Mouse (Mus musculus) Patski (cell line): Measurements from ENCODE around the gene Kalrn. TPM values are rescaled to one million over a fixed set of nuclear protein-coding genes. Genes with fewer than 3 reads are reported as not detected.

Experiments
- ATAC-seq: fragments of 100-300 bp; one replicate; pipeline ENCODE4 v1.8.0; 2021
- CTCF ChIA-PET: fragments of 350-600 bp; sonication (Branson Sonifier 250); formaldehyde crosslinking; loops from one replicate; lab custom pipeline; 2022; ENCODE audit warnings: inconsistent platforms; lab: Charles Lee
- POLR2A ChIA-PET: fragments of 350-600 bp; sonication (Branson Sonifier 250); formaldehyde crosslinking; loops from one replicate; lab custom pipeline; 2022; ENCODE audit warnings: antibody characterized with exemption, inconsistent platforms; lab: Charles Lee
- DNase-seq: peaks from one replicate; pipeline ENCODE4 v3.0.0-alpha.2; 2011; ENCODE audit warnings: low read depth, low spot score
- H3K27me3 ChIP-seq: fragments of 371-371 bp; one replicate; pipeline ENCODE4 v1.5.1; 2021
- CTCF ChIP-seq: fragments of 100-300 bp; IDR thresholded peaks from one replicate; pipeline ENCODE4 v1.5.1; 2021
- in situ Hi-C: fragments of 300-500 bp; cut with MboI; formaldehyde crosslinking; loops from 3 replicates; pipeline ENCODE4 v1.11.1; 2018; ENCODE audit warnings: low pct_unique_long_range_greater_than_20kb, mixed read lengths
- polyA plus RNA-seq: library from polyadenylated mRNA; unstranded; gene quantifications from one replicate; pipeline ENCODE4 v1.2.3, GENCODE M21; 2021

Gene Kalrn
- polyA plus RNA-seq, 1 experiment from 2014 or later: 25.1 TPM

GRCm38 (mm10) chr16:34289583-34289982 is 283.7 kb downstream of the Kalrn start:
- ChIA-PET CTCF (interaction anchor here (1.2 kb wide), 1 partner anchor 97 kb away, joined by 4 read pairs; no protein-coding TSS in a partner anchor), POLR2A (no interaction called here)
- H3K27me3 ChIP-seq: no peaks in the 10 kb centered on the region
- ATAC-seq (no peak), DNase-seq (no peak)
- in situ Hi-C loops: no loop called here
- peak; percentile 43 for TF ChIP-seq CTCF

GRCm38 (mm10) chr16:34282026-34282425 is 291.3 kb downstream of the Kalrn start:
- DNase-seq (no peak), ATAC-seq (no peak)
- ChIA-PET POLR2A (no interaction called here), CTCF (interaction anchor here (0.9 to 1.6 kb wide), 3 partner anchors 9 to 89 kb away, joined by 3 to 5 read pairs (median 5); no protein-coding TSS in a partner anchor)
- in situ Hi-C loops: no loop called here
- no peak for TF ChIP-seq CTCF
- no peaks in the 10 kb centered on the region for H3K27me3 ChIP-seq

GRCm38 (mm10) chr16:34279654-34280383 is 293.5 kb downstream of the Kalrn start:
- ATAC-seq (no peak), DNase-seq (no peak)
- in situ Hi-C loops: no loop called here
- ChIA-PET CTCF (no interaction called here), POLR2A (no interaction called here)
- H3K27me3 ChIP-seq: no peaks in the 10 kb centered on the region
- no peak for TF ChIP-seq CTCF

GRCm38 (mm10) chr16:34278249-34278790 is 295.0 kb downstream of the Kalrn start:
- POLR2A ChIA-PET: interaction anchor here (0.7 kb wide), 1 partner anchor 9 kb away, joined by 4 read pairs; no protein-coding TSS in a partner anchor
- DNase-seq (no peak), ATAC-seq (no peak)

GRCm38 (mm10) chr16:34274607-34275006 is 298.7 kb downstream of the Kalrn start:
- POLR2A ChIA-PET: no interaction called here
- CTCF ChIA-PET: no interaction called here
- in situ Hi-C loops: no loop called here
- TF ChIP-seq CTCF: peak; percentile 69
- no peak for ATAC-seq
- no peak for DNase-seq
- H3K27me3 ChIP-seq: no peaks in the 10 kb centered on the region

More at GRCm38 (mm10) chr16:34278249-34278790, 295.0 kb downstream of the Kalrn start:
- H3K27me3 ChIP-seq: no peaks in the 10 kb centered on the region
- no peak for TF ChIP-seq CTCF
- CTCF ChIA-PET: interaction anchor here (1.0 kb wide), 1 partner anchor 9 kb away, joined by 3 read pairs; no protein-coding TSS in a partner anchor
- in situ Hi-C loops: no loop called here

- no peaks in the 10 kb centered on the region for H3K27me3 ChIP-seq
- ChIA-PET POLR2A (no interaction called here), CTCF (no interaction called here)
- ATAC-seq (no peak), DNase-seq (no peak)
- in situ Hi-C loops: no loop called here
- no peak for TF ChIP-seq CTCF
These were observed 301.9 kb downstream of the Kalrn start for GRCm38 (mm10) chr16:34271476-34271875.

- CTCF ChIA-PET: no interaction called here
- no peak for TF ChIP-seq CTCF
- ATAC-seq: no peak
- no peak for DNase-seq
- no peaks in the 10 kb centered on the region for H3K27me3 ChIP-seq
- in situ Hi-C loops: no loop called here
- POLR2A ChIA-PET: no interaction called here
These were observed 302.7 kb downstream of the Kalrn start for GRCm38 (mm10) chr16:34270681-34271080.

GRCm38 (mm10) chr16:34269642-34270041 is 303.7 kb downstream of the Kalrn start:
- in situ Hi-C loops: no loop called here
- ATAC-seq: no peak
- ChIA-PET POLR2A (no interaction called here), CTCF (no interaction called here)
- H3K27me3 ChIP-seq: no peaks in the 10 kb centered on the region
- DNase-seq: no peak
- TF ChIP-seq CTCF: no peak

- ChIA-PET CTCF (no interaction called here), POLR2A (no interaction called here)
- no peaks in the 10 kb centered on the region for H3K27me3 ChIP-seq
- DNase-seq (no peak), ATAC-seq (no peak)
- peak; percentile 56 for TF ChIP-seq CTCF
- in situ Hi-C loops: no loop called here
These were observed 305.6 kb downstream of the Kalrn start for GRCm38 (mm10) chr16:34267751-34268150.

GRCm38 (mm10) chr16:34264671-34265070 is 308.7 kb downstream of the Kalrn start:
- CTCF ChIA-PET: interaction anchor here (1.0 kb wide), 1 partner anchor 17 kb away, joined by 3 read pairs; no protein-coding TSS in a partner anchor
- DNase-seq (no peak), ATAC-seq (no peak)
- in situ Hi-C loops: no loop called here
- POLR2A ChIA-PET: no interaction called here
- H3K27me3 ChIP-seq: no peaks in the 10 kb centered on the region
- TF ChIP-seq CTCF: no peak

- no peak for ATAC-seq
- no peaks in the 10 kb centered on the region for H3K27me3 ChIP-seq
- TF ChIP-seq CTCF: no peak
- CTCF ChIA-PET: interaction anchor here (1.4 kb wide), 1 partner anchor 10 kb away, joined by 4 read pairs; no protein-coding TSS in a partner anchor
- no peak for DNase-seq
- POLR2A ChIA-PET: no interaction called here
- in situ Hi-C loops: no loop called here
These were observed 310.4 kb downstream of the Kalrn start for GRCm38 (mm10) chr16:34262731-34263460.
